Mouse (Mus musculus) midbrain, embryonic 13.5 days (tissue): ENCODE measurements at regions not wholly inside any gene's neighbourhood (a gene's known extent, or its start where the extent isn't known, plus 50 kb on each side); places are given as distances from the start of the nearest gene placed in this dataset.

Source experiments
- ATAC-seq: fragments of 200-750 bp; cut with Nextera tagmentation; 2 replicates; pipeline ENCODE4 v1.8.0; 2017; ENCODE audit warnings: mild to moderate bottlenecking, moderate TSS enrichment, moderate library complexity
- H3K27ac ChIP-seq: fragments of 300-500 bp; sonication (generic); 2 replicates; pipeline ENCODE4 v1.5.1; 2015; ENCODE audit warnings: inconsistent platforms, mild to moderate bottlenecking, moderate library complexity
- H3K27me3 ChIP-seq: fragments of 300-500 bp; sonication (generic); 2 replicates; pipeline ENCODE4 v1.6.1; 2015; ENCODE audit warnings: mild to moderate bottlenecking, inconsistent platforms
- H3K36me3 ChIP-seq: fragments of 300-500 bp; sonication (generic); 2 replicates; pipeline ENCODE4 v1.6.1; 2015; ENCODE audit warnings: mild to moderate bottlenecking, inconsistent platforms
- H3K4me1 ChIP-seq: fragments of 300-500 bp; sonication (generic); replicated peaks from 2 replicates; pipeline ENCODE4 v1.6.1; 2015; ENCODE audit warnings: inconsistent platforms
- H3K4me2 ChIP-seq: fragments of 300-500 bp; sonication (generic); replicated peaks from 2 replicates; pipeline ENCODE4 v1.6.1; 2015; ENCODE audit warnings: moderate library complexity, mild to moderate bottlenecking, inconsistent platforms
- H3K4me3 ChIP-seq: fragments of 300-500 bp; sonication (generic); replicated peaks from 2 replicates; pipeline ENCODE4 v1.5.1; 2015; ENCODE audit warnings: mild to moderate bottlenecking, inconsistent platforms
- H3K9ac ChIP-seq: fragments of 300-500 bp; sonication (generic); replicated peaks from 2 replicates; pipeline ENCODE4 v1.6.1; 2015; ENCODE audit warnings: mild to moderate bottlenecking, inconsistent platforms
- H3K9me3 ChIP-seq: fragments of 300-500 bp; sonication (generic); 2 replicates; pipeline ENCODE4 v1.6.1; 2016; ENCODE audit warnings: mild to moderate bottlenecking, inconsistent platforms
- WGBS: fragments of 180-500 bp; shearing (Covaris S2); methylation state at CpG from one replicate; pipeline ENCODE4 v1.1.7; 2015; 5-methylcytosine and 5-hydroxymethylcytosine counted together

DNA sequence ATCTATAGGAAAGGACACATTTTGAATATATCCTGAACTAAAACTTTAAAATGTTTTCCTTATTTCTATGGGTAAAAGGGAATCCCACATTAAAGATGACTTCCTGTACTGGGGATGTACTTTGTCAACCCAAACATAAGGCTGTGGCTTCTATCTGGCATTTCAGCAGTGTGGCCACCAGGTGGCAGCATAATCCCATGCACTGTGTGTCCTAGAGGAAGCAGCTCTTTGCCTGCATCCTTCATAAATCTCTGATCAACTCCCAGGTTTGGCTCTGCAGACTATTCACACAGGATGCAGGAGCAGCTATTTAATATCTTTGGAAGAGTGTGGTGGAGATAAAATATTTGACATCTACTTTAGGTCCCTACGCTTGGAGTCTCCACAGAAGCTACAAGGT is 59.1 kb downstream of the Bmp15 start:
- peak; percentile 77 for ATAC-seq
- WGBS: 77% methylated on average over 1 of the region's 1 CpGs
- no peak overlapping the region for H3K9ac ChIP-seq
- H3K27ac ChIP-seq: no peak overlapping the region
- no peak overlapping the region for H3K4me2 ChIP-seq
- H3K36me3 ChIP-seq: no peaks in the 10 kb centered on the region
- H3K27me3 ChIP-seq: no peaks in the 10 kb centered on the region
- no peaks in the 10 kb centered on the region for H3K4me1 ChIP-seq
- H3K4me3 ChIP-seq: no peak overlapping the region
- no peaks in the 10 kb centered on the region for H3K9me3 ChIP-seq

DNA sequence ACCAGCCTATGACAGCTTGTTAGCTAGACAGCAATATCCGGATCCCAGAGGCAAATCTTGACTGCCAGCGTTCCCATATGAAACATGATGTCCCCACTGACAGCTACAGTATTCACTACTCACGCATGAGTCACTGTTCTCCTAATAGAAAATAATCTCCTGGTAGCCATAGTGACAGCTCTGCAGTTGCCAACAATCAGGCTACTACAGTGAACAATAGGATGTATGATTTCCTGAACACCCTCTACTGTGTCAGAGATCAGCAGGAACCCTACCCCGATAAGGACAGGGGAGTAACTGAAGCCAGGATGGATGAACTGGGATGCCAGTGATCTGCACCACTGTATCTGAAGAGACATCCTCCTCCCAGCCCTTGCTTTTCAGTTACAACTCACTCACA is 62.0 kb downstream of the Bmp15 start:
- WGBS: 73% methylated on average over 4 of the region's 4 CpGs
- H3K27me3 ChIP-seq: no peaks in the 10 kb centered on the region
- no peak overlapping the region for H3K4me2 ChIP-seq
- H3K9ac ChIP-seq: no peak overlapping the region
- H3K27ac ChIP-seq: no peak overlapping the region
- no peaks in the 10 kb centered on the region for H3K36me3 ChIP-seq
- no peaks in the 10 kb centered on the region for H3K9me3 ChIP-seq
- no peak for ATAC-seq
- no peaks in the 10 kb centered on the region for H3K4me1 ChIP-seq
- no peak overlapping the region for H3K4me3 ChIP-seq

DNA sequence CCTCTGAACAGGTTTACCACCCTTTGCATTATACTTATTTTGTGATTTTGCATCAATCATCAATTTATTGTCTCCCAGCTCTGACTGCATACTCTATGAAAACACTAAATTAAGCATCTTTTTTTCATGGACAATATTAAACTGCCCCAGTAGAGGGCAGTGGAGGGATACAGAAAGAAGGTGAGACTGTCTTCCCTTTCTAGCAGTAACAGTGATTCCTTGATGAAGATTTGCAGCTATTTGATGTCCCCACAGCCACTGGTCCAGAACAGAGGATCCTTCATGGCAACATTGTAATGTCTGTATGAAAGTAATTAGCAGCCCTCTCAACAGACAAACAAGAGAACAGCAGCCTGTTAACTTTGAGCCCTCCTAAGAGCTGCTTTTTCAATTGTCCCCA is 66.5 kb downstream of the Bmp15 start:
- no peak overlapping the region for H3K4me2 ChIP-seq
- H3K27ac ChIP-seq: no peak overlapping the region
- 0 out of 2 replicates have a peak, but pooled peaks have one; percentile 50 for ATAC-seq
- no peaks in the 10 kb centered on the region for H3K9me3 ChIP-seq
- H3K9ac ChIP-seq: no peak overlapping the region
- H3K4me1 ChIP-seq: no peaks in the 10 kb centered on the region
- no peak overlapping the region for H3K4me3 ChIP-seq
- no peaks in the 10 kb centered on the region for H3K36me3 ChIP-seq
- H3K27me3 ChIP-seq: no peaks in the 10 kb centered on the region

DNA sequence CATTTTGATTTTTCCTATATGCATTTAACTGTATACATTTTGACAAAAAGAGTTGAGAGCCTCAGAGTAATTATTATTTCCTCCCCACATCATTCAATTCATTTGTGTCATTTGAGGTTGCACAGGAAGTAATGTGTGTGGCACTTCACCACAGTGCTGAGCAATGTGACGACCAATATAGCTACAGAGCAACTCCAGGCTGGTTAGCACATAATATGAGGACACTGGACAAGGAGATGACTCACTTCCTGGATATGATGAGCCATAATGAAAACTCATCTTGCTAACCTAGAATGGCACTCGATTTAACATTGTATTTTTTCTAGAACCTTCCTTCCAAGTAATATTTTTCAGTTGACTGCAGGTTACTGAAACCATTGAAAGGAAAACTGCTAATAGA is 67.6 kb downstream of the Bmp15 start:
- Histone ChIP-seq H3K9ac (no peak overlapping the region), H3K4me1 (no peaks in the 10 kb centered on the region), H3K27ac (no peak overlapping the region), H3K9me3 (no peaks in the 10 kb centered on the region), H3K27me3 (no peaks in the 10 kb centered on the region), H3K36me3 (no peaks in the 10 kb centered on the region), H3K4me3 (no peak overlapping the region), H3K4me2 (no peak overlapping the region)
- WGBS: 59% methylated on average over 2 of the region's 2 CpGs
- no peak for ATAC-seq
